Mouse (Mus musculus): ENCODE measurements at regions not wholly inside any gene's neighbourhood (a gene's known extent, or its start where the extent isn't known, plus 50 kb on each side); places are given as distances from the start of the nearest gene placed in this dataset.

DNA sequence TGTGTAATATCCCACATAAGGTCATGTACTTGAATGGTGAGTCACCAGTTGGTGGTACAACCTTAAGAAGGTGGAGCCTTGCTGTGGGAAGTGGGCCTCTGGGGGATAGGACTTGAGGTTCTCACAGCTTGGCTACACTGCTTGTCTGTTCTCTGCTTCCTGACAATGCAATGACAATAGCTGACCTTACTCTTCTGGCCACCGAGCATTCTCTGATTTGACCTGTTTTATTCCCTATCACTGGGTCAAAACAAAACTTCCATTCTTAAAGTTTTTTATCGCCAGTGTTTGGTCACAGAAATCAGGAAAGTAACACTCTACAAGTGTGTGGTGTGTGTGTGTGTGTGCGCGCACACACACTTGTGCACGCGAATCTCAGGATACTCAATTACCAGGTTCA lies 203.0 kb upstream of the Nxpe4 start:
- no peak overlapping the region for H3K4me3 ChIP-seq (ENCODE audit: insufficient read depth, low read length)

DNA sequence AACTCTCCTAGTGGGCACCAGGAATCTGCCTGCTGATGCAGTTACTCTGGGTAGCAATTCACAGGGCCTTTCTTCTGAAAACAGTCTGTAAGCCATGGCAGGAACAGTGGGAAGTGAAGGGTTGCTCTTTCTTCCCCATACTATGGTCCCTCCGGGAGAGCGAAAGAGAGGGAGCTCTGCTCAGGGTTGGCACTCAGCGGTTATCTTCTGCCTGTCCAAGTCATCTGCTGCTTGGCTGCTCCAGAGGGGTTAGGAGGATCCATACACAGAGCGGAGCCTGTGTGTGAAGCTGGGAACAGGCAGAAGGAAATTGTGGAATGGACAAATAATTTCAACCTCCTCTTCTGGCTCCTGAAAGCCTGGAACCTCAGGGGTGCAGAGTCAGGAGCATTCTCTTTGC lies 200.6 kb upstream of the Nxpe4 start:
- Histone ChIP-seq H3K4me1 (ENCODE audit: control insufficient read depth, insufficient read depth, low read length) (0 out of 2 replicates have a peak, but pooled peaks cover 2% of the 10 kb centered on the region), H3K4me3 (ENCODE audit: insufficient read depth, low read length) (no peak overlapping the region), H3K27ac (ENCODE audit: insufficient read depth, low read length) (no peak overlapping the region)
- TF ChIP-seq CTCF (IDR thresholded peaks at IDR 0.05; ENCODE audit: extremely low read depth, insufficient read depth, low read length), result no peak
- TF ChIP-seq POLR2A (IDR thresholded peaks at IDR 0.05; ENCODE audit: extremely low read depth, insufficient read depth, low read length), result no peak

More for the DNA sequence above, 203.0 kb upstream of the Nxpe4 start:
- Histone ChIP-seq H3K27ac (ENCODE audit: insufficient read depth, low read length) (no peak overlapping the region), H3K4me1 (ENCODE audit: control insufficient read depth, insufficient read depth, low read length) (0 out of 2 replicates have a peak, but pooled peaks cover 2% of the 10 kb centered on the region)
- TF ChIP-seq CTCF (IDR thresholded peaks at IDR 0.05; ENCODE audit: extremely low read depth, insufficient read depth, low read length), result no peak

- TF ChIP-seq POLR2A (IDR thresholded peaks at IDR 0.05; ENCODE audit: extremely low read depth, insufficient read depth, low read length) (no peak), CTCF (IDR thresholded peaks at IDR 0.05; ENCODE audit: extremely low read depth, insufficient read depth, low read length) (no peak)
- 0 out of 2 replicates have a peak, but pooled peaks cover 2% of the 10 kb centered on the region for H3K4me1 ChIP-seq (ENCODE audit: control insufficient read depth, insufficient read depth, low read length)
- H3K4me3 ChIP-seq (ENCODE audit: insufficient read depth, low read length), result no peak overlapping the region
- H3K27ac ChIP-seq (ENCODE audit: insufficient read depth, low read length), result no peak overlapping the region
These were observed 199.7 kb upstream of the Nxpe4 start for GRCm38 (mm10) chr9:47962161-47962560.

- no peak overlapping the region for H3K4me3 ChIP-seq (ENCODE audit: insufficient read depth, low read length)
- TF ChIP-seq CTCF (IDR thresholded peaks at IDR 0.05; ENCODE audit: extremely low read depth, insufficient read depth, low read length), result no peak
- no peak for TF ChIP-seq POLR2A (IDR thresholded peaks at IDR 0.05; ENCODE audit: extremely low read depth, insufficient read depth, low read length)
- 0 out of 2 replicates have a peak, but pooled peaks cover 2% of the 10 kb centered on the region for H3K4me1 ChIP-seq (ENCODE audit: control insufficient read depth, insufficient read depth, low read length)
- no peak overlapping the region for H3K27ac ChIP-seq (ENCODE audit: insufficient read depth, low read length)
These were observed 199.2 kb upstream of the Nxpe4 start for GRCm38 (mm10) chr9:47962589-47962988.

DNA sequence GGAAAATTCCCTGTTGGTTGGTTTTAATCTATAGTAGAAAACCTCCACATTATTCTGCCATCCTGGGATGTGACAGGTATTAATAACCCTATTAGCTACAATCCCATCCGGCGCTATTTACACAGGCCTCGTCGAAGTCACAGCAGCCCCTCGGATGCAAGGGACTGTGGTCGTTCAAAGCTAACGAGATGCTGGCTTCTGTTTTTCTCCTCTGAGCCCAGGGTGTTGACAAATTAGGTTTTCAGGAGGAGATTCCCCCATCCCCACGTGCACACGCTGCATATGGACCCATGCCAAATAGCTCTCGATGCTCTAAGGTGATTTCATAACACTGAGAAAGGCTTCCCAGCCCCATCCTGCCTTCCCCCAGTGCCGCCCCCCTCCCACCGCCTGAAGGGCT lies 188.7 kb upstream of the Nxpe4 start:
- Histone ChIP-seq H3K4me3 (ENCODE audit: insufficient read depth, low read length) (no peak overlapping the region), H3K4me1 (ENCODE audit: control insufficient read depth, insufficient read depth, low read length) (no peaks in the 10 kb centered on the region; the same call in 1 of the 2 replicates), H3K27ac (ENCODE audit: insufficient read depth, low read length) (no peak overlapping the region)
- no peak for TF ChIP-seq POLR2A (IDR thresholded peaks at IDR 0.05; ENCODE audit: extremely low read depth, insufficient read depth, low read length)
- no peak for TF ChIP-seq CTCF (IDR thresholded peaks at IDR 0.05; ENCODE audit: extremely low read depth, insufficient read depth, low read length)

DNA sequence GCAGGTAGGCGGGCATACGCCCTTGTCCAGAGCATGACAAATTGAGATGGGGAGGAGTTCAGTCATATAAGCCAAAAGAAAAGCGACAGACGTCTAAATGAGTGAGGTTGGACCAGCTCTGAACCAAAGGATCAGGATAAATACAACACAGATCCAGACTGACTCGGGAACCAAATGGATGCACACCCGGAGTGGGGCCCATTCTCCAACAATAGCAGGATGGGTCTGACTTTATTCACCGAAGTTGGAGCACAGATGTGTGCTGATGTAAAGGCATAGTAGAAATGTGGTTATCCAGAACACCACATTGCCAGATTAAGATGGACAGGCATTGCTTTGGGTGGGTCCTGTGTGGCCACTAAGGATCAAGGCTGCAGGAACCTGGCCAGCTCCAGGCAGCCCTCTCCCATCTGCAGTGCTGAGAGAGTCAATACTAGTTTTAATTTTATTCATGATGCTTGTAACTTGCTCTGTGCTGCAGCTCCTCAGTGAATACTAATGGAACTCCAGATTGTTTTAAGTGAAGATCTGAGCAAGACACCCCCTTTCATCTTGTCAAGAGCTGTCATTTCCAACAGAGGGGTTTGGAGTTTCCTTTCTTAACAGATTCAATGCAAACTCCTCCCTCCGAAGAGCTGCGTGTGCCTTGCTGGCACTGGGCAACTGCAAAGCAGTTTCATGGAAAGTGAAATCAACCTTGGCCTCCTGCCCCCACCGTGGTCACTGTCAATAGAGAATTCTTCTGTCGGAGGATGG lies 176.3 kb upstream of the Nxpe4 start:
- H3K4me1 ChIP-seq (ENCODE audit: control insufficient read depth, insufficient read depth, low read length), result no peaks in the 10 kb centered on the region
- no peak for TF ChIP-seq CTCF (IDR thresholded peaks at IDR 0.05; ENCODE audit: extremely low read depth, insufficient read depth, low read length)
- no peak for TF ChIP-seq POLR2A (IDR thresholded peaks at IDR 0.05; ENCODE audit: extremely low read depth, insufficient read depth, low read length)
- H3K27ac ChIP-seq (ENCODE audit: insufficient read depth, low read length), result no peak overlapping the region
- no peak overlapping the region for H3K4me3 ChIP-seq (ENCODE audit: insufficient read depth, low read length)

DNA sequence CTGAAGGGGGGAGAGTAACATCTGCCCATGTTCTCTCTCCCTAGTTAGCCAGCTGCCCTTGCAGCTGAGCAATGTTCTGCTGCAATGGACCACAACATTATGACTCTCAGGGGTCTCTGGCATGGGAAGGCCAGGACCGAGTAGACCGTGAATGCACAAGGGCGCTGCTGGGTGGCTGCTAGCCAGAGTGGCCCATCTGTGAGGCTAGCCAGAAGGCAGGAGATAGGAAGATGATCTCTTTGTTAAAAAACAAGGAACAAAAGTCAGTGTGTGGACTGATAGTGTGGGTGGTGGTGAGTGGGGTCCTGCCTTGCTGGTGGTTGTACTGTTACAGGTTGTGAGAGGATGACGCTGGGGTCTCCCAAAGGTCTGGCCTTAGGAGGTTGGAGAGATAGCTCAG lies 174.6 kb upstream of the Nxpe4 start:
- TF ChIP-seq POLR2A (IDR thresholded peaks at IDR 0.05; ENCODE audit: extremely low read depth, insufficient read depth, low read length) (no peak), CTCF (IDR thresholded peaks at IDR 0.05; ENCODE audit: extremely low read depth, insufficient read depth, low read length) (no peak)
- Histone ChIP-seq H3K4me3 (ENCODE audit: insufficient read depth, low read length) (no peak overlapping the region), H3K27ac (ENCODE audit: insufficient read depth, low read length) (no peak overlapping the region), H3K4me1 (ENCODE audit: control insufficient read depth, insufficient read depth, low read length) (no peaks in the 10 kb centered on the region)

- TF ChIP-seq POLR2A (IDR thresholded peaks at IDR 0.05; ENCODE audit: extremely low read depth, insufficient read depth, low read length) (no peak), CTCF (IDR thresholded peaks at IDR 0.05; ENCODE audit: extremely low read depth, insufficient read depth, low read length) (no peak)
- H3K27ac ChIP-seq (ENCODE audit: insufficient read depth, low read length), result no peak overlapping the region
- no peaks in the 10 kb centered on the region for H3K4me1 ChIP-seq (ENCODE audit: control insufficient read depth, insufficient read depth, low read length)
- no peak overlapping the region for H3K4me3 ChIP-seq (ENCODE audit: insufficient read depth, low read length)
These were observed 167.2 kb upstream of the Nxpe4 start for GRCm38 (mm10) chr9:47994671-47995070.

GRCm38 (mm10) chr9:47999632-48000031 lies 162.2 kb upstream of the Nxpe4 start:
- Histone ChIP-seq H3K27ac (ENCODE audit: insufficient read depth, low read length) (no peak overlapping the region), H3K4me1 (ENCODE audit: control insufficient read depth, insufficient read depth, low read length) (no peaks in the 10 kb centered on the region)
- TF ChIP-seq POLR2A (IDR thresholded peaks at IDR 0.05; ENCODE audit: extremely low read depth, insufficient read depth, low read length), result no peak
- no peak for TF ChIP-seq CTCF (IDR thresholded peaks at IDR 0.05; ENCODE audit: extremely low read depth, insufficient read depth, low read length)

GRCm38 (mm10) chr9:48029021-48029420 lies 132.8 kb upstream of the Nxpe4 start:
- Histone ChIP-seq H3K27ac (ENCODE audit: insufficient read depth, low read length) (no peak overlapping the region), H3K4me3 (ENCODE audit: insufficient read depth, low read length) (no peak overlapping the region), H3K4me1 (ENCODE audit: control insufficient read depth, insufficient read depth, low read length) (no peaks in the 10 kb centered on the region)
- TF ChIP-seq CTCF (IDR thresholded peaks at IDR 0.05; ENCODE audit: extremely low read depth, insufficient read depth, low read length) (0 out of 2 replicates have a peak, but pooled peaks have one; percentile 1), POLR2A (IDR thresholded peaks at IDR 0.05; ENCODE audit: extremely low read depth, insufficient read depth, low read length) (no peak)

More at GRCm38 (mm10) chr9:47999632-48000031, 162.2 kb upstream of the Nxpe4 start:
- no peak overlapping the region for H3K4me3 ChIP-seq (ENCODE audit: insufficient read depth, low read length)
